Mouse (Mus musculus): ENCODE measurements around the gene Myom3.

The Myom3 gene

GRCm38 (mm10) chr4:135758825-135759224 is 690 bp upstream of the Myom3 start:
- in situ Hi-C loops (cut with MboI; ENCODE audit: low sequenced_read_pairs) = no loop called here

- in situ Hi-C loops (cut with MboI; ENCODE audit: low sequenced_read_pairs) = no loop called here
Measured at GRCm38 (mm10) chr4:135761048-135761447, 1.5 kb downstream of the Myom3 start.

- in situ Hi-C loops (cut with MboI; ENCODE audit: low sequenced_read_pairs) = no loop called here
Measured at GRCm38 (mm10) chr4:135761569-135761968, 2.1 kb downstream of the Myom3 start.

- in situ Hi-C loops (cut with MboI; ENCODE audit: low sequenced_read_pairs) = no loop called here
Measured at GRCm38 (mm10) chr4:135762251-135762906, 2.9 kb downstream of the Myom3 start.

GRCm38 (mm10) chr4:135764700-135765099 is 5.2 kb downstream of the Myom3 start:
- in situ Hi-C loops (cut with MboI; ENCODE audit: low sequenced_read_pairs) = no loop called here

GRCm38 (mm10) chr4:135765707-135766106 is 6.2 kb downstream of the Myom3 start:
- in situ Hi-C loops (cut with MboI; ENCODE audit: low sequenced_read_pairs) = no loop called here

GRCm38 (mm10) chr4:135766976-135767375 is 7.5 kb downstream of the Myom3 start:
- in situ Hi-C loops (cut with MboI; ENCODE audit: low sequenced_read_pairs) = no loop called here

GRCm38 (mm10) chr4:135768572-135769526 is 9.3 kb downstream of the Myom3 start:
- in situ Hi-C loops (cut with MboI; ENCODE audit: low sequenced_read_pairs) = no loop called here

GRCm38 (mm10) chr4:135770611-135771305 is 11.2 kb downstream of the Myom3 start:
- in situ Hi-C loops (cut with MboI; ENCODE audit: low sequenced_read_pairs) = no loop called here

- in situ Hi-C loops (cut with MboI; ENCODE audit: low sequenced_read_pairs) = no loop called here
Measured at GRCm38 (mm10) chr4:135771592-135771991, 12.1 kb downstream of the Myom3 start.

GRCm38 (mm10) chr4:135772671-135773070 is 13.2 kb downstream of the Myom3 start:
- in situ Hi-C loops (cut with MboI; ENCODE audit: low sequenced_read_pairs) = no loop called here

- in situ Hi-C loops (cut with MboI; ENCODE audit: low sequenced_read_pairs) = no loop called here
Measured at GRCm38 (mm10) chr4:135774496-135774895, 15.0 kb downstream of the Myom3 start.

GRCm38 (mm10) chr4:135776850-135777249 is 17.3 kb downstream of the Myom3 start:
- in situ Hi-C loops (cut with MboI; ENCODE audit: low sequenced_read_pairs) = no loop called here

- in situ Hi-C loops (cut with MboI; ENCODE audit: low sequenced_read_pairs) = no loop called here
Measured at GRCm38 (mm10) chr4:135779661-135780060, 20.1 kb downstream of the Myom3 start.

GRCm38 (mm10) chr4:135780255-135780654 is 20.7 kb downstream of the Myom3 start:
- in situ Hi-C loops (cut with MboI; ENCODE audit: low sequenced_read_pairs) = no loop called here

- in situ Hi-C loops (cut with MboI; ENCODE audit: low sequenced_read_pairs) = no loop called here
Measured at GRCm38 (mm10) chr4:135781304-135781703, 21.8 kb downstream of the Myom3 start.

GRCm38 (mm10) chr4:135786581-135786980 is 27.1 kb downstream of the Myom3 start:
- in situ Hi-C loops (cut with MboI; ENCODE audit: low sequenced_read_pairs) = no loop called here

GRCm38 (mm10) chr4:135787271-135787670 is 27.8 kb downstream of the Myom3 start:
- in situ Hi-C loops (cut with MboI; ENCODE audit: low sequenced_read_pairs) = no loop called here

GRCm38 (mm10) chr4:135789135-135789534 is 29.6 kb downstream of the Myom3 start:
- in situ Hi-C loops (cut with MboI; ENCODE audit: low sequenced_read_pairs) = no loop called here

- in situ Hi-C loops (cut with MboI; ENCODE audit: low sequenced_read_pairs) = no loop called here
Measured at GRCm38 (mm10) chr4:135792821-135793220, 33.3 kb downstream of the Myom3 start.

- in situ Hi-C loops (cut with MboI; ENCODE audit: low sequenced_read_pairs) = no loop called here
Measured at GRCm38 (mm10) chr4:135797931-135798330, 38.4 kb downstream of the Myom3 start.
